Mouse (Mus musculus) heart, postnatal 0 days (tissue): Measurements from ENCODE around the gene Scnn1b. TPM values are rescaled to one million over a fixed set of nuclear protein-coding genes. Genes with fewer than 3 reads are reported as not detected.

Source experiments
- ATAC-seq: fragments of 200-750 bp; cut with Nextera tagmentation; 2 replicates; pipeline ENCODE4 v1.8.0; 2017; ENCODE audit warnings: low read depth, moderate number of reproducible peaks, moderate library complexity; ENCODE audit not compliant: insufficient read depth
- DNase-seq: peaks from one replicate; pipeline ENCODE4 v3.0.0-alpha.2; 2016; ENCODE audit warnings: low spot score
- H3K27ac ChIP-seq: fragments of 300-500 bp; sonication (generic); 2 replicates; pipeline ENCODE4 v1.5.1; 2014; ENCODE audit warnings: low read depth, mild to moderate bottlenecking
- H3K27me3 ChIP-seq: fragments of 300-500 bp; sonication (generic); 2 replicates; pipeline ENCODE4 v1.6.1; 2014; ENCODE audit warnings: low read length, mixed read lengths; ENCODE audit not compliant: control insufficient read depth, insufficient read depth
- H3K36me3 ChIP-seq: fragments of 300-500 bp; sonication (generic); replicated peaks from 2 replicates; pipeline ENCODE4 v1.6.1; 2014; ENCODE audit warnings: low read length, mixed read lengths; ENCODE audit not compliant: control insufficient read depth, insufficient read depth
- H3K4me1 ChIP-seq: fragments of 300-500 bp; sonication (generic); 2 replicates; pipeline ENCODE4 v1.6.1; 2014; ENCODE audit warnings: antibody characterized with exemption; ENCODE audit not compliant: control insufficient read depth, insufficient read depth
- H3K4me2 ChIP-seq: fragments of 300-500 bp; sonication (generic); 2 replicates; pipeline ENCODE4 v1.6.1; 2014; ENCODE audit warnings: low read depth, mild to moderate bottlenecking, low read length, moderate library complexity
- H3K4me3 ChIP-seq: fragments of 300-500 bp; sonication (generic); 2 replicates; pipeline ENCODE4 v1.5.1; 2014; ENCODE audit warnings: low read depth, low read length
- H3K9ac ChIP-seq: fragments of 300-500 bp; sonication (generic); replicated peaks from 2 replicates; pipeline ENCODE4 v1.6.1; 2014; ENCODE audit warnings: low read depth, low read length, mixed read lengths
- H3K9me3 ChIP-seq: fragments of 300-500 bp; sonication (generic); replicated peaks from 2 replicates; pipeline ENCODE4 v1.6.1; 2016; ENCODE audit warnings: low read length; ENCODE audit not compliant: control insufficient read depth
- CTCF ChIP-seq: IDR thresholded peaks from 2 replicates; pipeline ENCODE4 v1.5.1; 2016; ENCODE audit warnings: antibody characterized with exemption, control low read depth, low read depth
- EP300 ChIP-seq: IDR thresholded peaks from 2 replicates; pipeline ENCODE4 v1.6.1; 2016; ENCODE audit warnings: antibody characterized with exemption, low read depth
- WGBS: fragments of 180-500 bp; shearing (Covaris S2); extraction: QIAGEN DNeasy Blood & Tissue Kit; methylation state at CpG from one replicate; pipeline ENCODE4 v1.1.7; 2014; 5-methylcytosine and 5-hydroxymethylcytosine counted together
- polyA plus RNA-seq: library from polyadenylated mRNA; unstranded; fragments of >200 nt; fragmentation: Nextera tagmentation; extraction: Ambion mirVana; gene quantifications from 2 replicates; pipeline ENCODE4 v1.2.1, GENCODE M21; 2015
- total RNA-seq: library from RNA; depleted of rRNA; stranded (reverse); fragments of >200 nt; gene quantifications from 2 replicates; pipeline ENCODE4 v1.2.3, GENCODE M21; 2014; ENCODE audit warnings: low replicate concordance; rRNA removed

Scnn1b gene
- total and polyA plus RNA-seq, 2 experiments from 2014 or later: 0.10 TPM; not detected in 1

- H3K4me3 ChIP-seq: no peak overlapping the region
- DNase-seq (no peak), ATAC-seq (no peak)
- TF ChIP-seq EP300: no peak
- no peak for TF ChIP-seq CTCF
- no peaks in the 10 kb centered on the region for H3K9me3 ChIP-seq
- 72% methylated on average over 7 of the region's 7 CpGs for WGBS
- H3K4me1 ChIP-seq: no peaks in the 10 kb centered on the region
- peaks cover 40% of the 10 kb centered on the region for H3K36me3 ChIP-seq
- H3K9ac ChIP-seq: no peak overlapping the region
- H3K27me3 ChIP-seq: no peaks in the 10 kb centered on the region
- H3K4me2 ChIP-seq: no peak overlapping the region
- no peak overlapping the region for H3K27ac ChIP-seq
Observed at GRCm38 (mm10) chr7:121966169-121966568, 101.3 kb downstream of the Scnn1b start.

Other genes starting within 250 kb of the Scnn1b start
- gene Usp31, start 157.8 kb upstream of the Scnn1b start, total RNA-seq: 5.6 and 18.8 TPM in 2 replicates
- 0.48 and 0.62 TPM in 2 replicates for gene Usp31, start 157.8 kb upstream of the Scnn1b start, polyA plus RNA-seq
- 0.12 and 3.3 TPM in 2 replicates for gene Scnn1g, start 130.6 kb upstream of the Scnn1b start, total RNA-seq
- 0.04 and 0.12 TPM in 2 replicates for gene Scnn1g, start 130.6 kb upstream of the Scnn1b start, polyA plus RNA-seq
- 19.3 and 20.4 TPM in 2 replicates for gene Cog7, start 116.7 kb downstream of the Scnn1b start, total RNA-seq
- gene Cog7, start 116.7 kb downstream of the Scnn1b start, polyA plus RNA-seq: 10.5 and 12.4 TPM in 2 replicates
- gene Gga2, start 156.2 kb downstream of the Scnn1b start, total RNA-seq: 51.3 and 79.7 TPM in 2 replicates
- 37.5 and 38.1 TPM in 2 replicates for gene Gga2, start 156.2 kb downstream of the Scnn1b start, polyA plus RNA-seq
- 54.7 and 65.5 TPM in 2 replicates for gene Ubfd1, start 202.1 kb downstream of the Scnn1b start, total RNA-seq
- gene Ubfd1, start 202.1 kb downstream of the Scnn1b start, polyA plus RNA-seq: 22.6 and 25.5 TPM in 2 replicates
- gene Ears2, start 202.2 kb downstream of the Scnn1b start, total RNA-seq: 54.3 and 60.1 TPM in 2 replicates
- 27.8 and 29.2 TPM in 2 replicates for gene Ears2, start 202.2 kb downstream of the Scnn1b start, polyA plus RNA-seq
- gene Ndufab1, start 236.8 kb downstream of the Scnn1b start, total RNA-seq: 181 and 183 TPM in 2 replicates
- gene Ndufab1, start 236.8 kb downstream of the Scnn1b start, polyA plus RNA-seq: 2,966 and 3,134 TPM in 2 replicates